Mouse (Mus musculus): Measurements from ENCODE around the gene Abcc9. TPM values are rescaled to one million over a fixed set of nuclear protein-coding genes. Genes with fewer than 3 reads are reported as not detected.

The Abcc9 gene
- polyA plus RNA-seq, 1 experiment from 2014 or later, result 1.9 TPM

- no peaks in the 10 kb centered on the region for H3K9me3 ChIP-seq (replicated peaks; ENCODE audit: control insufficient read depth, low read length)
- H3K9ac ChIP-seq (ENCODE audit: low read length), result no peak overlapping the region
- no peaks in the 10 kb centered on the region for H3K4me1 ChIP-seq (ENCODE audit: control insufficient read depth, insufficient read depth, low read length)
- H3K27me3 ChIP-seq (replicated peaks; ENCODE audit: control insufficient read depth, insufficient read depth, low read length), result no peaks in the 10 kb centered on the region
- H3K36me3 ChIP-seq (ENCODE audit: control insufficient read depth, insufficient read depth, low read length), result no peaks in the 10 kb centered on the region
- H3K4me2 ChIP-seq (ENCODE audit: low read length), result no peak overlapping the region
- no peak overlapping the region for H3K4me3 ChIP-seq (ENCODE audit: low read depth, low read length)
- no peak for ATAC-seq
- no peak for DNase-seq (ENCODE audit: low spot score)
- no peak overlapping the region for H3K27ac ChIP-seq (ENCODE audit: low read depth, low read length)
- 51% methylated on average over 3 of the region's 3 CpGs for WGBS
Observed at GRCm38 (mm10) chr6:142616659-142617058, 85.5 kb downstream of the Abcc9 start.

- no peaks in the 10 kb centered on the region for H3K27me3 ChIP-seq (replicated peaks; ENCODE audit: control insufficient read depth, insufficient read depth, low read length)
Observed at GRCm38 (mm10) chr6:142614324-142614723, 87.8 kb downstream of the Abcc9 start.

GRCm38 (mm10) chr6:142612366-142612765 is 89.7 kb downstream of the Abcc9 start:
- ATAC-seq, result no peak
- no peaks in the 10 kb centered on the region for H3K36me3 ChIP-seq (ENCODE audit: control insufficient read depth, insufficient read depth, low read length)
- H3K4me3 ChIP-seq (ENCODE audit: low read depth, low read length), result no peak overlapping the region
- no peak overlapping the region for H3K27ac ChIP-seq (ENCODE audit: low read depth, low read length)
- WGBS, result 85% methylated on average over 8 of the region's 8 CpGs
- H3K4me2 ChIP-seq (ENCODE audit: low read length), result no peak overlapping the region
- no peaks in the 10 kb centered on the region for H3K27me3 ChIP-seq (replicated peaks; ENCODE audit: control insufficient read depth, insufficient read depth, low read length)
- H3K4me1 ChIP-seq (ENCODE audit: control insufficient read depth, insufficient read depth, low read length), result no peaks in the 10 kb centered on the region
- H3K9me3 ChIP-seq (replicated peaks; ENCODE audit: control insufficient read depth, low read length), result no peaks in the 10 kb centered on the region
- no peak for DNase-seq (ENCODE audit: low spot score)
- H3K9ac ChIP-seq (ENCODE audit: low read length), result no peak overlapping the region

More at GRCm38 (mm10) chr6:142614324-142614723, 87.8 kb downstream of the Abcc9 start:
- ATAC-seq (peak; percentile 32; the same call in 1 of the 2 replicates), DNase-seq (ENCODE audit: low spot score) (peak; percentile 37)
- Histone ChIP-seq H3K4me1 (ENCODE audit: control insufficient read depth, insufficient read depth, low read length) (no peaks in the 10 kb centered on the region), H3K4me2 (ENCODE audit: low read length) (no peak overlapping the region), H3K4me3 (ENCODE audit: low read depth, low read length) (no peak overlapping the region), H3K9ac (ENCODE audit: low read length) (no peak overlapping the region), H3K9me3 (replicated peaks; ENCODE audit: control insufficient read depth, low read length) (no peaks in the 10 kb centered on the region), H3K36me3 (ENCODE audit: control insufficient read depth, insufficient read depth, low read length) (no peaks in the 10 kb centered on the region), H3K27ac (ENCODE audit: low read depth, low read length) (no peak overlapping the region)
- WGBS, result 73% methylated on average over 10 of the region's 10 CpGs

DNA sequence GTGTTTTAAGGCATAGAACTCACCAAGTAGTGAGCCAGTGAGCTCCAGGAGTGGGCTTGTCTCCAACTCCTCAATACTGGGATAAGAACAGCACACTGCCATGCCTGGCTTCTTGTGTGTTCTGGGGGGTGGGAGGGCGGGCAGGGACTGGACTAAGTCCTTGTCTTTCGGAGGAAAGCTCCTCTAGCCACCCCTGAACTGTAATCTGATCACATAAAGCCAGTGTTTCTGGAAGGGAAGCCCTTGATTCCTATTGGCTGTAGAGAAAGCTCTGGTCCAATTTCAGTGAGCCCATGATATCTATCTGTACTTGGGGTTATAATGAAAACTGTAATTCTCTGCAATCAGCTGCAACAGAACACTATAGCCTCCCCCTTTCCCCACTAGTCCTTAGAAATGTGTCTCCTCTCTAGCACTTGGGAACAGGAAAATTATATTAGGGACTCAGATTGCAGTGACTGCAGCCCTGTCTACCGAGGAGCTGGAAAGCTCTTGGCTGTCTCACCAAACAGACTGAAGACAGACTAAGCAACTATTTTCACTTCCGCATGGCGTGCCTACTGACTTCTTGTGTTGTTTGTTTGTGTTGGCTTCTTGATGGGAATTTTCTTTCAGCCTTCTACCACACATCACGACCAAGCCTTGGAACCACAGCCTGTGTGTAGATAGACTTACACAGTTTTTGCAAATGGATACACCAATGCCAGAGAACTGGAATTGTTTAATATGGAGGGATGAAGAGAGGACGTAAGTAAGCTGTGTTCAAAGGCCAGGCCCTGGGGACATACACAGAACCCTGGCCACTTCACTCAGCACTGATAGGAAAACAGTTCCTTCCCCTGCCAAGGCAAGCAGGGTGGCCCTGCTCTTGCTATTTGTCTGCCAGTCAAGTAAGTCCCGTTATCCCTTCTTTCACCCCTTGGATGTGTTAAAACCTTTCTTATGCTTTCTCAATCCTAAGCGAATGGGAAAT is 92.4 kb downstream of the Abcc9 start:
- no peak overlapping the region for H3K27ac ChIP-seq (ENCODE audit: low read depth, low read length)
- no peak overlapping the region for H3K9ac ChIP-seq (ENCODE audit: low read length)
- DNase-seq (ENCODE audit: low spot score) (no peak), ATAC-seq (no peak)
- no peaks in the 10 kb centered on the region for H3K27me3 ChIP-seq (replicated peaks; ENCODE audit: control insufficient read depth, insufficient read depth, low read length)
- H3K4me1 ChIP-seq (ENCODE audit: control insufficient read depth, insufficient read depth, low read length), result no peaks in the 10 kb centered on the region
- H3K4me2 ChIP-seq (ENCODE audit: low read length), result no peak overlapping the region
- H3K9me3 ChIP-seq (replicated peaks; ENCODE audit: control insufficient read depth, low read length), result no peaks in the 10 kb centered on the region
- 61% methylated on average over 9 of the region's 9 CpGs for WGBS
- H3K36me3 ChIP-seq (ENCODE audit: control insufficient read depth, insufficient read depth, low read length), result no peaks in the 10 kb centered on the region
- H3K4me3 ChIP-seq (ENCODE audit: low read depth, low read length), result no peak overlapping the region

GRCm38 (mm10) chr6:142607080-142607479 is 95.0 kb downstream of the Abcc9 start:
- H3K9me3 ChIP-seq (replicated peaks; ENCODE audit: control insufficient read depth, low read length), result no peaks in the 10 kb centered on the region
- H3K9ac ChIP-seq (ENCODE audit: low read length), result no peak overlapping the region
- 54% methylated on average over 7 of the region's 7 CpGs for WGBS
- no peak overlapping the region for H3K27ac ChIP-seq (ENCODE audit: low read depth, low read length)
- no peaks in the 10 kb centered on the region for H3K4me1 ChIP-seq (ENCODE audit: control insufficient read depth, insufficient read depth, low read length)
- DNase-seq (ENCODE audit: low spot score), result no peak
- no peak overlapping the region for H3K4me3 ChIP-seq (ENCODE audit: low read depth, low read length)
- H3K36me3 ChIP-seq (ENCODE audit: control insufficient read depth, insufficient read depth, low read length), result no peaks in the 10 kb centered on the region
- no peaks in the 10 kb centered on the region for H3K27me3 ChIP-seq (replicated peaks; ENCODE audit: control insufficient read depth, insufficient read depth, low read length)
- ATAC-seq, result no peak
- H3K4me2 ChIP-seq (ENCODE audit: low read length), result no peak overlapping the region

- no peak overlapping the region for H3K27ac ChIP-seq (ENCODE audit: low read depth, low read length)
- no peaks in the 10 kb centered on the region for H3K4me1 ChIP-seq (ENCODE audit: control insufficient read depth, insufficient read depth, low read length)
- ATAC-seq (no peak), DNase-seq (ENCODE audit: low spot score) (no peak)
- no peak overlapping the region for H3K4me2 ChIP-seq (ENCODE audit: low read length)
- 77% methylated on average over 6 of the region's 6 CpGs for WGBS
- H3K27me3 ChIP-seq (replicated peaks; ENCODE audit: control insufficient read depth, insufficient read depth, low read length), result no peaks in the 10 kb centered on the region
- H3K36me3 ChIP-seq (ENCODE audit: control insufficient read depth, insufficient read depth, low read length), result no peaks in the 10 kb centered on the region
- no peak overlapping the region for H3K9ac ChIP-seq (ENCODE audit: low read length)
- H3K4me3 ChIP-seq (ENCODE audit: low read depth, low read length), result no peak overlapping the region
- H3K9me3 ChIP-seq (replicated peaks; ENCODE audit: control insufficient read depth, low read length), result no peaks in the 10 kb centered on the region
Observed at GRCm38 (mm10) chr6:142602772-142603171, 99.3 kb downstream of the Abcc9 start.

- no peaks in the 10 kb centered on the region for H3K36me3 ChIP-seq (ENCODE audit: control insufficient read depth, insufficient read depth, low read length)
- H3K27ac ChIP-seq (ENCODE audit: low read depth, low read length), result no peak overlapping the region
- no peak overlapping the region for H3K9ac ChIP-seq (ENCODE audit: low read length)
- no peaks in the 10 kb centered on the region for H3K4me1 ChIP-seq (ENCODE audit: control insufficient read depth, insufficient read depth, low read length)
- 79% methylated on average over 4 of the region's 4 CpGs for WGBS
- H3K4me2 ChIP-seq (ENCODE audit: low read length), result no peak overlapping the region
- H3K4me3 ChIP-seq (ENCODE audit: low read depth, low read length), result no peak overlapping the region
- H3K27me3 ChIP-seq (replicated peaks; ENCODE audit: control insufficient read depth, insufficient read depth, low read length), result no peaks in the 10 kb centered on the region
- DNase-seq (ENCODE audit: low spot score) (no peak), ATAC-seq (no peak)
- H3K9me3 ChIP-seq (replicated peaks; ENCODE audit: control insufficient read depth, low read length), result no peaks in the 10 kb centered on the region
Observed at GRCm38 (mm10) chr6:142578831-142579230, 123.3 kb downstream of the Abcc9 start.

DNA sequence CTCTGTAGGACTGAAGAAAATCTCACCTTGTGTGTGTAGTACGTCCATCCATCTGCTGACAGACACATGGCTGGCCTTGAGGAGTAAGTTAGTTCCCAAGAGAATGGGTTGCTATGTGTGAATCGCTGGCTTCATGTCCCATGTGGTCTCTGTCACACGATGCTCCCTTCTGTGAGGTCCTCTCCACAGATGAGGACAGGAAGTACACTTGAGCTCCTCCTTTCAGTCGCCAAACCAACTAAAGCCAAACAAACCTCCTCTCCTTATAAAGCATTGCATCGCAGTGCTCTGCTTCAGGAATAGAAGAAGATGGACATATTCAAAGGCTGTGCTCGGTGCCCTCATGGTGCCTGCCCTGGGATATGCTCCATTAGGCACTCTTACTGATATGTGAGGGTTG is 124.3 kb downstream of the Abcc9 start:
- Histone ChIP-seq H3K27ac (ENCODE audit: low read depth, low read length) (no peak overlapping the region), H3K36me3 (ENCODE audit: control insufficient read depth, insufficient read depth, low read length) (no peaks in the 10 kb centered on the region), H3K9me3 (replicated peaks; ENCODE audit: control insufficient read depth, low read length) (no peaks in the 10 kb centered on the region), H3K4me1 (ENCODE audit: control insufficient read depth, insufficient read depth, low read length) (no peaks in the 10 kb centered on the region), H3K9ac (ENCODE audit: low read length) (no peak overlapping the region), H3K4me3 (ENCODE audit: low read depth, low read length) (no peak overlapping the region), H3K4me2 (ENCODE audit: low read length) (no peak overlapping the region), H3K27me3 (replicated peaks; ENCODE audit: control insufficient read depth, insufficient read depth, low read length) (peaks cover under 1% of the 10 kb centered on the region; the same call in 1 of the 2 replicates)
- ATAC-seq (no peak), DNase-seq (ENCODE audit: low spot score) (no peak)
- WGBS, result 84% methylated on average over 6 of the region's 6 CpGs

- WGBS, result 74% methylated on average over 6 of the region's 6 CpGs
- Histone ChIP-seq H3K4me3 (ENCODE audit: low read depth, low read length) (no peak overlapping the region), H3K36me3 (ENCODE audit: control insufficient read depth, insufficient read depth, low read length) (no peaks in the 10 kb centered on the region), H3K27me3 (replicated peaks; ENCODE audit: control insufficient read depth, insufficient read depth, low read length) (peaks cover 37% of the 10 kb centered on the region), H3K4me2 (ENCODE audit: low read length) (no peak overlapping the region), H3K9ac (ENCODE audit: low read length) (no peak overlapping the region), H3K9me3 (replicated peaks; ENCODE audit: control insufficient read depth, low read length) (no peaks in the 10 kb centered on the region), H3K27ac (ENCODE audit: low read depth, low read length) (no peak overlapping the region), H3K4me1 (ENCODE audit: control insufficient read depth, insufficient read depth, low read length) (peaks cover 3% of the 10 kb centered on the region; the same call in 1 of the 2 replicates)
- no peak for DNase-seq (ENCODE audit: low spot score)
- ATAC-seq, result no peak
Observed at GRCm38 (mm10) chr6:142572876-142573275, 129.2 kb downstream of the Abcc9 start.

Measured in forebrain, embryonic 14.5 days (tissue).